Mouse (Mus musculus): Measurements from ENCODE around the gene Tfip11. TPM values are rescaled to one million over a fixed set of nuclear protein-coding genes. Genes with fewer than 3 reads are reported as not detected.
A peak's percentile ranks its signal among the peaks of the same experiment; 100 is the strongest.

Gene Tfip11
- polyA plus RNA-seq, 1 experiment from 2014 or later, result 12.0 TPM

GRCm38 (mm10) chr5:112382641-112383330 lies 56.6 kb downstream of the Tfip11 start:
- H3K36me3 ChIP-seq (replicated peaks), result 0 out of 2 replicates have a peak, but pooled peaks cover 9% of the 10 kb centered on the region
- no peaks in the 10 kb centered on the region for H3K9me3 ChIP-seq (replicated peaks)
- no peak for ATAC-seq (ENCODE audit: insufficient read depth)
- no peaks in the 10 kb centered on the region for H3K27me3 ChIP-seq
- 62% methylated on average over 17 of the region's 17 CpGs for WGBS (ENCODE audit: insufficient replicate concordance)
- no peak overlapping the region for H3K27ac ChIP-seq (replicated peaks)
- peaks cover 17% of the 10 kb centered on the region for H3K4me1 ChIP-seq (replicated peaks)
- H3K9ac ChIP-seq, result no peak overlapping the region
- no peak overlapping the region for H3K4me3 ChIP-seq (replicated peaks)
- H3K4me2 ChIP-seq, result no peak overlapping the region

GRCm38 (mm10) chr5:112384805-112385472 lies 58.8 kb downstream of the Tfip11 start:
- Histone ChIP-seq H3K4me3 (replicated peaks) (no peak overlapping the region), H3K36me3 (replicated peaks) (no peaks in the 10 kb centered on the region), H3K4me2 (no peak overlapping the region), H3K9ac (no peak overlapping the region), H3K27ac (replicated peaks) (no peak overlapping the region), H3K27me3 (peaks cover under 1% of the 10 kb centered on the region; the same call in 1 of the 2 replicates), H3K9me3 (replicated peaks) (no peaks in the 10 kb centered on the region), H3K4me1 (replicated peaks) (peaks cover 17% of the 10 kb centered on the region)
- ATAC-seq (ENCODE audit: insufficient read depth), result no peak
- WGBS (ENCODE audit: insufficient replicate concordance), result 17% methylated on average over 13 of the region's 13 CpGs

- no peak overlapping the region for H3K9ac ChIP-seq
- no peaks in the 10 kb centered on the region for H3K36me3 ChIP-seq (replicated peaks)
- peak; percentile 82 for ATAC-seq (ENCODE audit: insufficient read depth)
- WGBS (ENCODE audit: insufficient replicate concordance), result 41% methylated on average over 2 of the region's 2 CpGs
- H3K4me3 ChIP-seq (replicated peaks), result no peak overlapping the region
- no peak overlapping the region for H3K27ac ChIP-seq (replicated peaks)
- H3K4me2 ChIP-seq, result no peak overlapping the region
- peaks cover 8% of the 10 kb centered on the region for H3K27me3 ChIP-seq
- H3K4me1 ChIP-seq (replicated peaks), result peaks cover 17% of the 10 kb centered on the region
- H3K9me3 ChIP-seq (replicated peaks), result no peaks in the 10 kb centered on the region
Measured at GRCm38 (mm10) chr5:112385973-112386372, 59.8 kb downstream of the Tfip11 start.

Other genes starting within 250 kb of the Tfip11 start
- 0.70 and 0.85 TPM in 2 replicates for gene Cryba4, start 73.8 kb upstream of the Tfip11 start, polyA plus RNA-seq (2015; fragmentation: Nextera tagmentation; extraction: Ambion mirVana)
- gene Crybb1, start 70.5 kb upstream of the Tfip11 start, polyA plus RNA-seq (2015; fragmentation: Nextera tagmentation; extraction: Ambion mirVana), result 0.25 and 0.40 TPM in 2 replicates
- gene Tpst2, start 49.7 kb upstream of the Tfip11 start, polyA plus RNA-seq (2015; fragmentation: Nextera tagmentation; extraction: Ambion mirVana), result 34.5 and 43.8 TPM in 2 replicates
- gene Srrd, start 16.7 kb downstream of the Tfip11 start, polyA plus RNA-seq (2015; fragmentation: Nextera tagmentation; extraction: Ambion mirVana), result 13.8 and 16.4 TPM in 2 replicates
- gene Hps4, start 16.7 kb downstream of the Tfip11 start, polyA plus RNA-seq (2015; fragmentation: Nextera tagmentation; extraction: Ambion mirVana), result 10.9 and 13.7 TPM in 2 replicates
- gene Gm6583, start 29.7 kb downstream of the Tfip11 start, polyA plus RNA-seq (2015; fragmentation: Nextera tagmentation; extraction: Ambion mirVana), result 0.07 and 0.12 TPM in 2 replicates
- 0.14 and 0.24 TPM in 2 replicates for gene Asphd2, start 68.5 kb downstream of the Tfip11 start, polyA plus RNA-seq (2015; fragmentation: Nextera tagmentation; extraction: Ambion mirVana)
- gene Gm6588, start 123.1 kb downstream of the Tfip11 start, polyA plus RNA-seq (2015; fragmentation: Nextera tagmentation; extraction: Ambion mirVana), result not detected in 2 replicates

Data from liver, embryonic 15.5 days (tissue).